Mouse (Mus musculus) neural tube, embryonic 11.5 days (tissue): ENCODE data around the gene Hoxd3. TPM values are rescaled to one million over a fixed set of nuclear protein-coding genes. Genes with fewer than 3 reads are reported as not detected.
A peak's percentile ranks its signal among the peaks of the same experiment; 100 is the strongest.

Experiments
- ATAC-seq: fragments of 200-750 bp; cut with Nextera tagmentation; 2 replicates; pipeline ENCODE4 v1.8.0; 2017; ENCODE audit warnings: moderate number of reproducible peaks, mild to moderate bottlenecking, moderate TSS enrichment, moderate library complexity; ENCODE audit not compliant: insufficient read depth, low FRiP score, low TSS enrichment
- DNase-seq: peaks from one replicate; pipeline ENCODE4 v3.0.0-alpha.2; 2015; ENCODE audit warnings: low spot score
- H3K27ac ChIP-seq: fragments of 300-500 bp; sonication (generic); 2 replicates; pipeline ENCODE4 v1.5.1; 2014; ENCODE audit warnings: low read depth, mild to moderate bottlenecking, low read length
- H3K27me3 ChIP-seq: fragments of 300-500 bp; sonication (generic); 2 replicates; pipeline ENCODE4 v1.6.1; 2014; ENCODE audit warnings: mild to moderate bottlenecking, low read length, mixed read lengths; ENCODE audit not compliant: control insufficient read depth, insufficient read depth
- H3K36me3 ChIP-seq: fragments of 300-500 bp; sonication (generic); 2 replicates; pipeline ENCODE4 v1.6.1; 2014; ENCODE audit warnings: mild to moderate bottlenecking, low read length, moderate library complexity, mixed read lengths; ENCODE audit not compliant: control insufficient read depth, insufficient read depth
- H3K4me1 ChIP-seq: fragments of 300-500 bp; sonication (generic); 2 replicates; pipeline ENCODE4 v1.6.1; 2014; ENCODE audit warnings: low read length, mixed read lengths; ENCODE audit not compliant: control insufficient read depth, insufficient read depth
- H3K4me2 ChIP-seq: fragments of 300-500 bp; sonication (generic); 2 replicates; pipeline ENCODE4 v1.6.1; 2014; ENCODE audit warnings: low read depth, mild to moderate bottlenecking, moderate library complexity
- H3K4me3 ChIP-seq: fragments of 300-500 bp; sonication (generic); 2 replicates; pipeline ENCODE4 v1.5.1; 2014; ENCODE audit warnings: low read depth, low read length
- H3K9ac ChIP-seq: fragments of 300-500 bp; sonication (generic); 2 replicates; pipeline ENCODE4 v1.6.1; 2014; ENCODE audit warnings: mild to moderate bottlenecking, low read length
- H3K9me3 ChIP-seq: fragments of 300-500 bp; sonication (generic); 2 replicates; pipeline ENCODE4 v1.6.1; 2016; ENCODE audit warnings: low read length; ENCODE audit not compliant: control insufficient read depth
- WGBS: fragments of 180-500 bp; shearing (Covaris S2); extraction: QIAGEN DNeasy Blood & Tissue Kit; methylation state at CpG from one replicate; pipeline ENCODE4 v1.1.7; 2014; 5-methylcytosine and 5-hydroxymethylcytosine counted together
- polyA plus RNA-seq: library from polyadenylated mRNA; unstranded; fragments of >200 nt; fragmentation: Nextera tagmentation; extraction: Ambion mirVana; gene quantifications from 2 replicates; pipeline ENCODE4 v1.2.1, GENCODE M21; 2014

Hoxd3 gene
- polyA plus RNA-seq, 1 experiment from 2014 or later: 55.0 TPM

- Histone ChIP-seq H3K36me3 (no peaks in the 10 kb centered on the region), H3K27me3 (peaks cover 86% of the 10 kb centered on the region), H3K4me1 (0 out of 2 replicates have a peak, but pooled peaks cover 5% of the 10 kb centered on the region), H3K27ac (no peak overlapping the region), H3K9ac (peak overlapping the region; percentile 62; the same call in 1 of the 2 replicates), H3K4me2 (peak overlapping the region; percentile 76), H3K9me3 (no peaks in the 10 kb centered on the region), H3K4me3 (peak overlapping the region; percentile 46; the same call in 1 of the 2 replicates)
- no peak for ATAC-seq
- WGBS: under 1% methylated on average over 16 of the region's 16 CpGs
- DNase-seq: peak; percentile 72
Observed at GRCm38 (mm10) chr2:74694066-74694465, 17.7 kb upstream of the Hoxd3 start.

- ATAC-seq (no peak), DNase-seq (no peak)
- H3K4me1 ChIP-seq: peaks cover 8% of the 10 kb centered on the region; the same call in 1 of the 2 replicates
- no peaks in the 10 kb centered on the region for H3K36me3 ChIP-seq
- peak overlapping the region; percentile 76 for H3K4me2 ChIP-seq
- no peak overlapping the region for H3K4me3 ChIP-seq
- 0% methylated on average over 1 of the region's 1 CpGs for WGBS
- no peaks in the 10 kb centered on the region for H3K9me3 ChIP-seq
- H3K27me3 ChIP-seq: peaks cover 86% of the 10 kb centered on the region
- H3K9ac ChIP-seq: peak overlapping the region; percentile 89; the same call in 1 of the 2 replicates
- no peak overlapping the region for H3K27ac ChIP-seq
Observed at GRCm38 (mm10) chr2:74695383-74695782, 16.3 kb upstream of the Hoxd3 start.

GRCm38 (mm10) chr2:74695813-74696430 lies 15.8 kb upstream of the Hoxd3 start:
- ATAC-seq: no peak
- Histone ChIP-seq H3K27me3 (peaks cover 90% of the 10 kb centered on the region), H3K4me3 (peak overlapping the region; percentile 63), H3K36me3 (no peaks in the 10 kb centered on the region), H3K4me1 (peaks cover 8% of the 10 kb centered on the region; the same call in 1 of the 2 replicates), H3K4me2 (peak overlapping the region; percentile 76), H3K27ac (peak overlapping the region; percentile 83), H3K9me3 (no peaks in the 10 kb centered on the region), H3K9ac (peak overlapping the region; percentile 89)
- no peak for DNase-seq
- WGBS: 4% methylated on average over 7 of the region's 7 CpGs

- 1% methylated on average over 34 of the region's 34 CpGs for WGBS
- H3K4me1 ChIP-seq: peaks cover 8% of the 10 kb centered on the region; the same call in 1 of the 2 replicates
- H3K9ac ChIP-seq: peak overlapping the region; percentile 89
- no peak for ATAC-seq
- peak overlapping the region; percentile 63 for H3K4me3 ChIP-seq
- DNase-seq: peak; percentile 56
- peak overlapping the region; percentile 76 for H3K4me2 ChIP-seq
- no peaks in the 10 kb centered on the region for H3K9me3 ChIP-seq
- peak overlapping the region; percentile 83 for H3K27ac ChIP-seq
- H3K36me3 ChIP-seq: no peaks in the 10 kb centered on the region
- peaks cover 87% of the 10 kb centered on the region for H3K27me3 ChIP-seq
Observed at GRCm38 (mm10) chr2:74696442-74697335, 15.0 kb upstream of the Hoxd3 start.

DNA sequence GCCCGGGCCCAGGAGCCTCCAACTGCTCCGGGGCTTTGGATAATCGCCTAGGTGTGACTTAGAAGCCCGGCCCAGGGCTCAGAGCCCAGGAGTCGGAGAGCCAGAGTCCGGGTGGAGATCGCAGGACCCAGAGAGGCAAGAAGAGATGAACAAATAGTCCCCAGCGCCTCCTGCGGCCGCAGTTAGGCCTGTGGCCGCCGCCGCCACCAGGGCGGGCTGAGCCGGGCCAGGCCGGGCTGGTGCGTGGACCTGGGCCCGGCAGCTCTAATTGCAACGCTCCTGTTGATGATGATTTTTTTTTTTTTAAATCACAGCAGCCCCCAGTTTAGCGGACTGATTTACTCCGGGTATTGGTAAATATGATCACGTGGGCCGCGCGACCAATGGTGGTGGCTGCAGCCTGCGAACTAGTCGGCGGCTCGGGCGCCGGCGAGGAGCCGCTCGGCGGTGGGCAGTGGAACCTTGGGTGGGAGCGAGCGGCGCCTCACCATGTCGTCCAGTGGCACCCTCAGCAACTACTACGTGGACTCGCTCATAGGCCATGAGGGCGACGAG lies 14.1 kb upstream of the Hoxd3 start, which contains the start of gene Hoxd9:
Gene Hoxd9 (plus strand): TSS at position 161 of the 555 bp plus-strand sequence.
- H3K4me1 ChIP-seq: peaks cover 5% of the 10 kb centered on the region; the same call in 1 of the 2 replicates
- H3K27me3 ChIP-seq: peaks cover 78% of the 10 kb centered on the region
- WGBS: under 1% methylated on average over 43 of the region's 43 CpGs
- H3K9ac ChIP-seq: peak within 1 kb of the TSS; percentile 89
- H3K36me3 ChIP-seq: no peaks in the 10 kb centered on the region
- DNase-seq (peak; percentile 77), ATAC-seq (peak; percentile 70)
- no peaks in the 10 kb centered on the region for H3K9me3 ChIP-seq
- peak within 1 kb of the TSS; percentile 63 for H3K4me3 ChIP-seq
- H3K4me2 ChIP-seq: peak within 1 kb of the TSS; percentile 76
- peak within 1 kb of the TSS; percentile 83 for H3K27ac ChIP-seq

DNA sequence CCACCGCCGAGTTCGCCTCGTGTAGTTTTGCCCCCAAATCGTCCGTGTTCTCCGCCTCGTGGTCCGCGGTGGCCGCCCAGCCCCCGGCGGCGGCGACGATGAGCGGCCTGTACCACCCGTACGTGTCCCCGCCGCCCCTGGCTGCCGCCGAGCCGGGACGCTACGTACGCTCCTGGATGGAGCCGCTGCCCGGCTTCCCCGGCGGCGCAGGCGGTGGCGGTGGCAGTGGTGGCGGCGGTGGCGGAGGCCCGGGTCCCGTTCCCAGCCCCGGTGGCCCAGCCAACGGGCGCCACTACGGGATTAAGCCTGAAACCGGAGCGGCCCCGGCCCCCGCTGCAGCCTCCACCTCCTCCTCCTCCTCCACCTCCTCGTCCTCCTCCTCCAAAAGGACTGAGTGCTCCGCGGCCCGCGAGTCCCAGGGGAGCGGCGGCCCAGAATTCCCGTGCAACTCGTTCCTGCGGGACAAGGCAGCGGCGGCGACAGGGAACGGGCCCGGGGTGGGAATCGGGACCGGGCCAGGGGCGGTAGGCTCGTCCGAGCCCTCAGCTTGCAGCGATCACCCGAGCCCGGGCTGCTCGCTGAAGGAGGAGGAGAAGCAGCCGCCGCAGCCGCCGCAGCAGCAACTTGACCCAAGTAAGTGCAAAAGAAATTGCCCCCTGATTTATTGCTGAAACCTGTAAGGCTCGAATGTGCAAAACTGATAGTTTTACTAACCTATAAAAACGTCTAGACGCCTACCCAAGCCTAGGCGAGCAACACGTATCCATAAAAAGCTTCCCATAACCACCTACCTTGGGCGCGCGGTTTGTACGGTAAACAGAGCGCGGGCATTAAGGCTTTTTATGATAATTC lies 13.3 kb upstream of the Hoxd3 start:
- whole genome bisulfite sequencing: under 1% methylated on average over 66 of the region's 86 CpGs
- DNase-seq (peak; percentile 59), ATAC-seq (0 out of 2 replicates have a peak, but pooled peaks have one; percentile 14)
- Histone ChIP-seq H3K4me2 (peak overlapping the region; percentile 76), H3K27me3 (peaks cover 73% of the 10 kb centered on the region), H3K4me1 (peaks cover 5% of the 10 kb centered on the region; the same call in 1 of the 2 replicates), H3K36me3 (no peaks in the 10 kb centered on the region), H3K9me3 (no peaks in the 10 kb centered on the region), H3K4me3 (peak overlapping the region; percentile 63), H3K27ac (peak overlapping the region; percentile 83), H3K9ac (peak overlapping the region; percentile 89)

- H3K4me2 ChIP-seq: peak overlapping the region; percentile 76
- H3K4me3 ChIP-seq: peak overlapping the region; percentile 63
- under 1% methylated on average over 17 of the region's 17 CpGs for WGBS
- H3K27me3 ChIP-seq: peaks cover 71% of the 10 kb centered on the region
- DNase-seq (peak; percentile 49), ATAC-seq (no peak)
- peak overlapping the region; percentile 89 for H3K9ac ChIP-seq
- peak overlapping the region; percentile 74 for H3K27ac ChIP-seq
- peaks cover 8% of the 10 kb centered on the region; the same call in 1 of the 2 replicates for H3K4me1 ChIP-seq
- H3K36me3 ChIP-seq: no peaks in the 10 kb centered on the region
- H3K9me3 ChIP-seq: no peaks in the 10 kb centered on the region
Observed at GRCm38 (mm10) chr2:74699053-74699430, 12.7 kb upstream of the Hoxd3 start.
